Mouse (Mus musculus): Measurements from ENCODE around the gene Gsto1. TPM values are rescaled to one million over a fixed set of nuclear protein-coding genes. Genes with fewer than 3 reads are reported as not detected.

Gene Gsto1
- total RNA-seq, 1 experiment = 60.7 TPM

- H3K4me3 ChIP-seq (ENCODE audit: insufficient read depth in 1 of 2, low read depth in 1 of 2, low read length in 2 of 2, poor library complexity in 1 of 2, severe bottlenecking in 1 of 2) = no peak overlapping the region
- H3K36me3 ChIP-seq (ENCODE audit: control insufficient read depth, insufficient read depth, low read length, poor library complexity, severe bottlenecking) = no peaks in the 10 kb centered on the region
- TF ChIP-seq CHD2 (IDR thresholded peaks at IDR 0.05; ENCODE audit: low read depth, low read length) (no peak), MAFK (IDR thresholded peaks at IDR 0.05; ENCODE audit: insufficient read depth, low read depth, low read length) (no peak), ZC3H11A (IDR thresholded peaks at IDR 0.05; ENCODE audit: borderline replicate concordance, low read depth, low read length) (no peak), HCFC1 (IDR thresholded peaks at IDR 0.05; ENCODE audit: borderline replicate concordance, insufficient read depth, low read length) (no peak), ZNF384 (IDR thresholded peaks at IDR 0.05; ENCODE audit: low read depth, low read length) (no peak)
- H3K4me1 ChIP-seq (ENCODE audit: control insufficient read depth in 2 of 2, insufficient read depth in 2 of 2, low read length in 2 of 2, poor library complexity in 1 of 2) = no peaks in the 10 kb centered on the region
- H3K9ac ChIP-seq (ENCODE audit: insufficient read depth, low read depth, low read length, poor library complexity, severe bottlenecking) = no peak overlapping the region
- in situ Hi-C loops (cut with MboI; ENCODE audit: low sequenced_read_pairs in 2 of 2, unreplicated experiment in 2 of 2) = loop anchor here in 1 of 2 experiments (5.0 kb wide), 1 partner anchor 43 kb away; no protein-coding TSS in a partner anchor
- no peak overlapping the region for H3K27ac ChIP-seq (ENCODE audit: insufficient read depth, low read depth, low read length, poor library complexity, severe bottlenecking)
- no peaks in the 10 kb centered on the region for H3K9me3 ChIP-seq (ENCODE audit: control insufficient read depth, insufficient read depth, low read depth, low read length)
- DNase-seq (ENCODE audit: low read depth, low spot score) = no peak
Observed at GRCm38 (mm10) chr19:47884296-47885085, 29.7 kb downstream of the Gsto1 start.

- H3K36me3 ChIP-seq (ENCODE audit: control insufficient read depth, insufficient read depth, low read length, poor library complexity, severe bottlenecking) = no peaks in the 10 kb centered on the region
- no peaks in the 10 kb centered on the region for H3K4me1 ChIP-seq (ENCODE audit: control insufficient read depth in 2 of 2, insufficient read depth in 2 of 2, low read length in 2 of 2, poor library complexity in 1 of 2)
- no peak overlapping the region for H3K9ac ChIP-seq (ENCODE audit: insufficient read depth, low read depth, low read length, poor library complexity, severe bottlenecking)
- no peak for TF ChIP-seq ZNF384 (IDR thresholded peaks at IDR 0.05; ENCODE audit: low read depth, low read length)
- no peak for TF ChIP-seq MAFK (IDR thresholded peaks at IDR 0.05; ENCODE audit: insufficient read depth, low read depth, low read length)
- no peak for TF ChIP-seq ZC3H11A (IDR thresholded peaks at IDR 0.05; ENCODE audit: borderline replicate concordance, low read depth, low read length)
- no peak for TF ChIP-seq CHD2 (IDR thresholded peaks at IDR 0.05; ENCODE audit: low read depth, low read length)
- TF ChIP-seq HCFC1 (IDR thresholded peaks at IDR 0.05; ENCODE audit: borderline replicate concordance, insufficient read depth, low read length) = no peak
- no peak for DNase-seq (ENCODE audit: low read depth, low spot score)
- in situ Hi-C loops (cut with MboI; ENCODE audit: low sequenced_read_pairs in 2 of 2, unreplicated experiment in 2 of 2) = no loop called here
- no peaks in the 10 kb centered on the region for H3K9me3 ChIP-seq (ENCODE audit: control insufficient read depth, insufficient read depth, low read depth, low read length)
- no peak overlapping the region for H3K4me3 ChIP-seq (ENCODE audit: insufficient read depth in 1 of 2, low read depth in 1 of 2, low read length in 2 of 2, poor library complexity in 1 of 2, severe bottlenecking in 1 of 2)
- H3K27ac ChIP-seq (ENCODE audit: insufficient read depth, low read depth, low read length, poor library complexity, severe bottlenecking) = no peak overlapping the region
Observed at GRCm38 (mm10) chr19:47885191-47885743, 30.5 kb downstream of the Gsto1 start.

GRCm38 (mm10) chr19:47885886-47886285 is 31.1 kb downstream of the Gsto1 start:
- no peak for DNase-seq (ENCODE audit: low read depth, low spot score)
- TF ChIP-seq CHD2 (IDR thresholded peaks at IDR 0.05; ENCODE audit: low read depth, low read length) (no peak), ZC3H11A (IDR thresholded peaks at IDR 0.05; ENCODE audit: borderline replicate concordance, low read depth, low read length) (no peak), HCFC1 (IDR thresholded peaks at IDR 0.05; ENCODE audit: borderline replicate concordance, insufficient read depth, low read length) (no peak), ZNF384 (IDR thresholded peaks at IDR 0.05; ENCODE audit: low read depth, low read length) (no peak), MAFK (IDR thresholded peaks at IDR 0.05; ENCODE audit: insufficient read depth, low read depth, low read length) (no peak)
- in situ Hi-C loops (cut with MboI; ENCODE audit: low sequenced_read_pairs in 2 of 2, unreplicated experiment in 2 of 2) = no loop called here
- H3K9me3 ChIP-seq (ENCODE audit: control insufficient read depth, insufficient read depth, low read depth, low read length) = no peaks in the 10 kb centered on the region
- no peak overlapping the region for H3K27ac ChIP-seq (ENCODE audit: insufficient read depth, low read depth, low read length, poor library complexity, severe bottlenecking)
- no peak overlapping the region for H3K4me3 ChIP-seq (ENCODE audit: insufficient read depth in 1 of 2, low read depth in 1 of 2, low read length in 2 of 2, poor library complexity in 1 of 2, severe bottlenecking in 1 of 2)
- no peaks in the 10 kb centered on the region for H3K36me3 ChIP-seq (ENCODE audit: control insufficient read depth, insufficient read depth, low read length, poor library complexity, severe bottlenecking)
- H3K4me1 ChIP-seq (ENCODE audit: control insufficient read depth in 2 of 2, insufficient read depth in 2 of 2, low read length in 2 of 2, poor library complexity in 1 of 2) = no peaks in the 10 kb centered on the region
- H3K9ac ChIP-seq (ENCODE audit: insufficient read depth, low read depth, low read length, poor library complexity, severe bottlenecking) = no peak overlapping the region

- no peak overlapping the region for H3K9ac ChIP-seq (ENCODE audit: insufficient read depth, low read depth, low read length, poor library complexity, severe bottlenecking)
- H3K4me1 ChIP-seq (ENCODE audit: control insufficient read depth in 2 of 2, insufficient read depth in 2 of 2, low read length in 2 of 2, poor library complexity in 1 of 2) = no peaks in the 10 kb centered on the region
- DNase-seq (ENCODE audit: low read depth, low spot score) = no peak
- no peak overlapping the region for H3K27ac ChIP-seq (ENCODE audit: insufficient read depth, low read depth, low read length, poor library complexity, severe bottlenecking)
- H3K36me3 ChIP-seq (ENCODE audit: control insufficient read depth, insufficient read depth, low read length, poor library complexity, severe bottlenecking) = no peaks in the 10 kb centered on the region
- TF ChIP-seq ZC3H11A (IDR thresholded peaks at IDR 0.05; ENCODE audit: borderline replicate concordance, low read depth, low read length) (no peak), HCFC1 (IDR thresholded peaks at IDR 0.05; ENCODE audit: borderline replicate concordance, insufficient read depth, low read length) (no peak), MAFK (IDR thresholded peaks at IDR 0.05; ENCODE audit: insufficient read depth, low read depth, low read length) (no peak), CHD2 (IDR thresholded peaks at IDR 0.05; ENCODE audit: low read depth, low read length) (no peak), ZNF384 (IDR thresholded peaks at IDR 0.05; ENCODE audit: low read depth, low read length) (no peak)
- H3K9me3 ChIP-seq (ENCODE audit: control insufficient read depth, insufficient read depth, low read depth, low read length) = no peaks in the 10 kb centered on the region
- in situ Hi-C loops (cut with MboI; ENCODE audit: low sequenced_read_pairs in 2 of 2, unreplicated experiment in 2 of 2) = no loop called here
- no peak overlapping the region for H3K4me3 ChIP-seq (ENCODE audit: insufficient read depth in 1 of 2, low read depth in 1 of 2, low read length in 2 of 2, poor library complexity in 1 of 2, severe bottlenecking in 1 of 2)
Observed at GRCm38 (mm10) chr19:47886617-47887016, 31.8 kb downstream of the Gsto1 start.

All from ES-E14 (cell line).